Mouse (Mus musculus) erythroblast, embryonic 14.5 days (primary cell): Measurements from ENCODE around the gene Srrm2. TPM values are rescaled to one million over a fixed set of nuclear protein-coding genes. Genes with fewer than 3 reads are reported as not detected.

Source experiments
- H3K27me3 ChIP-seq: 2 replicates; pipeline ENCODE4 v1.6.1; 2012; ENCODE audit warnings: inconsistent platforms; ENCODE audit not compliant: control insufficient read depth
- H3K36me3 ChIP-seq: 2 replicates; pipeline ENCODE4 v1.6.1; 2012; ENCODE audit warnings: mild to moderate bottlenecking, inconsistent platforms; ENCODE audit not compliant: control insufficient read depth
- H3K4me1 ChIP-seq: 2 replicates; pipeline ENCODE4 v1.6.1; 2012; ENCODE audit warnings: inconsistent platforms; ENCODE audit not compliant: control insufficient read depth
- H3K4me3 ChIP-seq: replicated peaks from 2 replicates; pipeline ENCODE3; 2012; ENCODE audit warnings: moderate library complexity, mild to moderate bottlenecking, inconsistent platforms
- H3K9me3 ChIP-seq: 2 replicates; pipeline ENCODE4 v1.6.1; 2012; ENCODE audit warnings: low read length, inconsistent platforms, mixed read lengths; ENCODE audit not compliant: control insufficient read depth
- GATA1 ChIP-seq: IDR thresholded peaks from 2 replicates; pipeline ENCODE4 v1.6.1; 2012; ENCODE audit warnings: low read length, inconsistent platforms, mixed read lengths
- TAL1 ChIP-seq: IDR thresholded peaks from 3 replicates; pipeline ENCODE4 v1.6.1; 2012; ENCODE audit warnings: low read length, inconsistent platforms, mixed read lengths
- polyA plus RNA-seq: library from polyadenylated mRNA; stranded (reverse); fragments of >175 nt; gene quantifications from 2 replicates; pipeline ENCODE4 v1.2.3, GENCODE M21; 2012

Gene Srrm2
- polyA plus RNA-seq, result 21.7 and 36.5 TPM in 2 replicates

DNA sequence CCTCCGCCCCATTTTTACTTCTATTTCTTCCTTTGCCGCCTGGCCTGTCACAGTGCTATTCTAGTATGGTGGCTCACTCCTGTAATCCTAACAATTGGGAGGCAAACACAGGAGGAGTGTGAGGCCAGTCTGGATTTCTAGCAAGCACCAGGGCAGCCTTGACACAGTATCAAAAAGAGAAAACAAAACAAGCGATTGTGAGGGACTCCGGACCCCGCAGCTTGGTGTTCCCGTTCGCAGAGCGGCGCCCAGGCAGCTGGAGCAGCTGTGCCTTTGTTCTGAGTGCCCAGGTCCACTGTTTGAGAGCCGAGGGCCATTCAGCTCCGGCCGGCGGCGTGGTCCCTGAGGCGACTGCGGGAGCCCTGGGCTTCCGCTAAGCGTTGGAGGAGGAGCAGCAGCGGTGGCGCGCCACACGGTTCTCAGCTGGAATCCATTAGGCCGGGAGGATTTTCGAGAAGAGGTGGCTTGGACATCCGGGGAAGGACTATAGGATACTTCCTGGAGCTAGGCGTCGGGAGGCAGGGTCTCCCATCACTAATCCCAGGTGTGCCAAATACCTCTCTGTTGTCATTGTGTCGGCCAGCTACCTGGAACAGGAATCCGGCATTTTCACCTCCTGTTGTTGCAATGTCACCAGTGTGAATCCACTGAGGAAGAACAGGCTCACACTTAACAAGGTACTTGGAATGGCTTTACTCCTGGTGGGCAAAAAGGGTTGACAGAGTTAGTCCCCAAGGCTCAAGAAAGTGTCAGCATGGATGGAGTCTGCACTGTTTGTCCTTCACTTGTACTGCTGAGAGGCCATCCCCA, at the start of gene Srrm2:
Srrm2 (plus strand) TSS at position 264 of the 810 bp plus-strand sequence.
- peaks cover 27% of the 10 kb centered on the region for H3K4me1 ChIP-seq
- H3K27me3 ChIP-seq, result peaks cover 25% of the 10 kb centered on the region
- peak within 1 kb of the TSS; percentile 59 for H3K4me3 ChIP-seq
- TF ChIP-seq TAL1 (no peak), GATA1 (no peak)
- H3K9me3 ChIP-seq, result no peaks in the 10 kb centered on the region
- no peaks in the 10 kb centered on the region for H3K36me3 ChIP-seq

DNA sequence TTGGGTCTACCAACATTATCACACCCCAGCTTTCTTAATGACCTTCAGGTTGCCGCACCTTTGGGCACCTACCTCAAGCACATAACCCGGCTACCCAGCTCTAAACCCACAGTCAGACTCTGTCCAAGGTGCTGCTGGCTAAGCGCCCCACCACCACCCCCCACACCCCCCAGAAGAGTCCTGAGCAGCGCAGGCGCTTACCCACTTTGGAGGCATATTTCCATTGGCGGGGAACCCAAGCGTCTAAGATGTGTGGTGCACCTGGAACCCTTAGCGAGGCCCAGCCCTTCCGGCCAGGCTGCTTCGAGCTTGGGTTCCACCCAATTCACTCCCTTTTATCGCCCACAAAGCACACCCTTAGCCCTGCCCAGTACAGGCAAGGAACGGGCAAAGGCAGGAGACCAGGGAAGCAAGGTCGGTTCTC, 49.7 kb upstream of the Srrm2 start, which contains the start of gene Paqr4:
Paqr4 (minus strand) TSS at position 270 of the 424 bp plus-strand sequence.
- Histone ChIP-seq H3K4me1 (peaks cover 44% of the 10 kb centered on the region), H3K27me3 (peaks cover 85% of the 10 kb centered on the region), H3K4me3 (peak within 1 kb of the TSS; percentile 75), H3K36me3 (peaks cover 23% of the 10 kb centered on the region), H3K9me3 (peaks cover 21% of the 10 kb centered on the region; the same call in 1 of the 2 replicates)
- TF ChIP-seq TAL1, result no peak
- no peak for TF ChIP-seq GATA1

DNA sequence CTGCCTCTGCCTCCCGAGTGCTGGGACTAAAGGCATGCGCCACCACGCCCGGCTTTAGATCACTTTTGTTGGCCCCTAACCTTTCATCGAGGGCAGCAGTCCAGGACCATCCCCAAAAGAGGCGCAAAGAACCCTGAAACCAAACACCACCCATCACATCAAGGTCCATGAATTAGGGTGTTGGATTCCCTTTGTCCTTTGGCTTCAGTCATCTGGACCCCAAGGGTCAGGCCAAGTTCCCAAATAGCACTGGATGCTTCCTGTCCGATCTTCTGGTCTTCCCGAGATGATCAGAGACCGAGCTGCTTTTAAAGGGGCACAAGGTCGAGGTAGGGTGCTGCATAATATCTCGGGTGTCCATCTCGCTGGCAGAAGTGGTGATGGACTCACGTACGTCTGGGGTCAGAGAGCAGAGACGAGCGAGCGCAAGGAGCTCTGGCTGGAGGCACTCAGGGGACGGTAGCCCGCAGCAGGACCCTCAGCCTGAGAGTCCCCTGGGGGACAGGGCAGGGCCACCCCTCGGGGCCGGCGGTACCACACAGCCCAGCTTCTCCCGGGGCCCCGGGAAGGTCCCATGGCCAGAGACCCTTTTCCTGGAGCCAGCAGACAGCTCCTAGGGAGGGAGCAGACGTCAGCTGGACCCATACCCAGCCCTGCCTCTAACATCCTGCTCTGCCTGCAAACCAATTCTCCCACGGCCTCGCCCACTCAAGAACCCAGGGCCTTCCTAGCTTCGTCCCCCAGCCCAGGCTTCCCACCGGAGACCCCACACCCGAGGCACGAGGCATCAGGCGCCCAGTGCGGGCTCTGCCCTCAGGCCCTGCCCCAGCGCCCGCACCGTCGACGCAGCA, 48.7 kb upstream of the Srrm2 start:
- no peak for TF ChIP-seq GATA1
- TF ChIP-seq TAL1, result no peak
- peaks cover 14% of the 10 kb centered on the region for H3K36me3 ChIP-seq

DNA sequence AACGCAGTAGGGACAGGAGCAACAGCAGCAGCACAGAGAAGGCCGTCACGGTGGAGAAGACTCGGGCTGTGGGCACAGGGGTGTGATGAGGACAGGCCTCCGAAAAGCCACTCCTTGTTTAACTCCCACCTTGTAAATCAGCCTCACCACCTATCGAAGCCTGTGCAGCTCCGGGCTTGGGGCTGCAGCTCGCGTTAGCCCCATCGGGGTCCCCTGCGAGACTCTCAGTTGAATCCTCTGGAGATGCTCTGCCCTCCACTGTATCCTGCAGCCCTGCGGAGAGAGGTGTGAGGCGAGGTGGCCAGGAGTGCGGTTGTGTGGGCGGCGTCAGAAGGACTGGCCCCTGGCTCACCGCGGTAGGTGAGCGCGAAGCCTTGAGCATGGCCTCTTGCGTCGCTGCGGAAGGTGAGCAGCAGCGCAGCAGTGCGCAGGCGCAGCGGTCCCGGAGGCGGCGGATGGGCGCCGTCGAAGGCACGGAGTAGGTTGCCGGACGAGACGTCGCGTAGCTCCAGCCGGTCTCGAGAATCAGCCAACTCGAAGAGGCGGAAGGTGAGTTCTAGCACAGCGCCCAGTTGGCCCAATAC, 48.0 kb upstream of the Srrm2 start:
- H3K4me1 ChIP-seq, result peaks cover 47% of the 10 kb centered on the region
- peaks cover 6% of the 10 kb centered on the region for H3K36me3 ChIP-seq
- H3K4me3 ChIP-seq, result no peak overlapping the region
- peaks cover 21% of the 10 kb centered on the region; the same call in 1 of the 2 replicates for H3K9me3 ChIP-seq
- no peak for TF ChIP-seq GATA1
- TF ChIP-seq TAL1, result no peak
- peaks cover 99% of the 10 kb centered on the region for H3K27me3 ChIP-seq

More for the DNA sequence above, 48.7 kb upstream of the Srrm2 start:
- no peak overlapping the region for H3K4me3 ChIP-seq
- H3K9me3 ChIP-seq, result peaks cover 21% of the 10 kb centered on the region; the same call in 1 of the 2 replicates
- peaks cover 47% of the 10 kb centered on the region for H3K4me1 ChIP-seq
- peaks cover 94% of the 10 kb centered on the region for H3K27me3 ChIP-seq

DNA sequence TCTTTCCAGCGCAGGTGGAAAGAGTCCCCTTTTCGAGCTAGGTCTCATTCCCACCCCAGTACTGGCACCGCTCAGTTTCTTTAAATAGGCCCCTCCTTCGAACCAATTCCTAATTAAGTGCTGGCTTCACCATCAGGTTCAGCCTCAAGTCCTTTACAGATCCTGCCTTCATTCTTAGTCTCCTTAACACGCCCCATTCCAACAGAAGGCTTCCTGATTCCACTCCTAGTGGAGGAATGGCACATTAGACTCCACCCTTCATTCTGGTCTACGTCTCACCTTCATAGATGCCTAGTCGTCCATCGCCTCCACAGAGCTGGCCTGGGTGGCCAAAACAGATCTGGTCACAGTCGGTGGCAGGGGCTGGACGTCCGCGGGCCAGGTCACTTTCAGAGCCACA, 47.4 kb upstream of the Srrm2 start:
- TF ChIP-seq GATA1 (no peak), TAL1 (no peak)
- Histone ChIP-seq H3K4me1 (peaks cover 44% of the 10 kb centered on the region), H3K9me3 (peaks cover 21% of the 10 kb centered on the region; the same call in 1 of the 2 replicates), H3K36me3 (peaks cover 2% of the 10 kb centered on the region; the same call in 1 of the 2 replicates), H3K27me3 (peaks cover 99% of the 10 kb centered on the region), H3K4me3 (no peak overlapping the region)

DNA sequence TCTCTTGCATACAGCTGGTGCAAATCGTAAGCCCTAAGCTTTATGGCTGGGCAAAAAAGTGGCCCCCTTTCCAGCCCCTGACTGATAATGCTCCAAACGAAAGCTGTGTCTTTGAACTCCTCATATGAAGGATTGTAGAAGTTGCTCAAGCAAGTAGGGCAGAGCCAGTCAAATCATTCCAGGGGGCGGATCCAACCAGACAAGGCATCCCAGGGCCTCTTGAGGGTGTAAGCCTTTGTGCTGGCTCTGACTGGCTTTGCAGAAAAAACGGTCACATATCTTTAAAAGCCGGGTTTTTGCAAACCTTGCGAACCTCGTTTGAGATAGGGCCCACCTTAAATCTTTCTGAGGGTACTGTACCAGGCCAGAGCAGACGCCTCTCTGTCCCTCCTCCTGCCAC, 46.3 kb upstream of the Srrm2 start:
- H3K9me3 ChIP-seq, result peaks cover 21% of the 10 kb centered on the region; the same call in 1 of the 2 replicates
- no peak overlapping the region for H3K4me3 ChIP-seq
- H3K27me3 ChIP-seq, result peaks cover 97% of the 10 kb centered on the region
- TF ChIP-seq GATA1 (no peak), TAL1 (no peak)
- H3K36me3 ChIP-seq, result no peaks in the 10 kb centered on the region
- peaks cover 38% of the 10 kb centered on the region for H3K4me1 ChIP-seq

DNA sequence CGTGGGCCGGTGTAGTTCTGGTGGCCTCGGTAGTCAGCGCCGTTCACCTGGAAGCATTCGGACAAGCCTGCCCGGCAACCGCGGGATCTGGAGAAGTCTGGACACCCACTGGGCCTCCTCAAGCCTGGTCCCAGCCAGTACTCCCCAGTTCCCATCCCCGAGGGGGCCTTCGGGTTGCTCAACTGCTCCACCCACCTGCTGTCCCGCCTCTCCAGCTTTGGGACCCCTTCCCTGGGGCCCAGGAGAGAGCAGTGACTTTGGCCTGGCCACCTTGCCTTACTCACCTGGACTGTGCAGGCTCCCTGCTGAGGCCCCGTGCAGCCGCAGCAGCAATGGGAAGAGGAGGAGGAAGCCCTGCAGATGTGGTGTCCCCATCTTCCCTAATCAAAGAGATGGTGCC, 45.7 kb upstream of the Srrm2 start:
- Histone ChIP-seq H3K36me3 (no peaks in the 10 kb centered on the region), H3K4me1 (peaks cover 38% of the 10 kb centered on the region), H3K27me3 (peaks cover 91% of the 10 kb centered on the region), H3K4me3 (no peak overlapping the region), H3K9me3 (peaks cover 21% of the 10 kb centered on the region; the same call in 1 of the 2 replicates)
- TF ChIP-seq GATA1 (no peak), TAL1 (no peak)

DNA sequence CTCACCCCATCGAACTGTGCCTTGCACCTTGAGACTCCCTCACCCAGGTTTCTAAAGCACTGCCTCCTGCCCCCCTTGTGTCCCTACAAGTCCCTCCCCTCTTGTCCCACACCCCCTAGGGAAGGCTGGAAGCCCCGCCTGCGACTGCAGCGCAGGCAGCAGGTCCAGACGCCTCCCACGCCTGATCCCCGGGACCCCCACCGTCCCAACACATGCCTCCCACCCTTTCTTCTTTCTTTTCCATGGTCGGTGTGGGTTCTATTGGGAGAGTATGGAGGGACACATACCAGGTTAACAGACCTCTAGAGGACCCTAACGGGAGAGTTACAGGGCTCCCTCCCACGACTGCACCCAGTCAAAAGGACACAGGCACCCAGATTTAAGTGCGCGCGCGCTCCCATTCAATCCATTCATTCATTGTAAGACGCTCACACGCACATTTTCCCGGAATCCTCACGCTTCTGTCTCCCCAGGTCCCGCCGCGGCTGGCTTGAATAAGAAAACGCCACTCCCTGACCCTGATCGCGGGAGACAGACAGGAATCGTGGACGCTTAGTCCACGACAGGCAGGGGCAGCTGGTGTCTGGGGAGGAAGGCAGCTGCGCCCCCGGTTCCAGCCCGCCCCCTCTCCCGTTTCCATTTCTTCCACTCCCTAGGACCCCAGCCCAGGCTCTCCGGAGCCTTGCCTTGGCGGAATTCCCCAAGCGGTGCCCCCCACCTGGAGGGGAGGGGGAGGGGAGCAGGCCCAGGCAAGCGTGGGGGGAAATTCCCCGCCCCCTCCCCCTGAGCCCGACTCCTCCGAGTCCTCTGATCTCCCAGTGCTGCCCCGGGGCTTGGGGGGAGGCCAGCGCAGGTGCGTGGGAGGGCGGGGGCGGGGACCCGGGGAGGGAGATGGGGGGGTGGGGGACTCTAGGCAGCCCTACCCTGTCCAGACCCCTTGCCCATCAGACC, 44.8 kb upstream of the Srrm2 start, which contains the start of gene Kremen2:
Kremen2 (minus strand) TSS at position 533 of the 951 bp plus-strand sequence.
- Histone ChIP-seq H3K4me1 (peaks cover 29% of the 10 kb centered on the region), H3K9me3 (peaks cover 21% of the 10 kb centered on the region; the same call in 1 of the 2 replicates), H3K4me3 (no peak within 1 kb of the TSS), H3K36me3 (no peaks in the 10 kb centered on the region), H3K27me3 (peaks cover 82% of the 10 kb centered on the region)
- TF ChIP-seq GATA1 (no peak), TAL1 (no peak)
